Mouse (Mus musculus): ENCODE results near the gene Oas1c.

DNA sequence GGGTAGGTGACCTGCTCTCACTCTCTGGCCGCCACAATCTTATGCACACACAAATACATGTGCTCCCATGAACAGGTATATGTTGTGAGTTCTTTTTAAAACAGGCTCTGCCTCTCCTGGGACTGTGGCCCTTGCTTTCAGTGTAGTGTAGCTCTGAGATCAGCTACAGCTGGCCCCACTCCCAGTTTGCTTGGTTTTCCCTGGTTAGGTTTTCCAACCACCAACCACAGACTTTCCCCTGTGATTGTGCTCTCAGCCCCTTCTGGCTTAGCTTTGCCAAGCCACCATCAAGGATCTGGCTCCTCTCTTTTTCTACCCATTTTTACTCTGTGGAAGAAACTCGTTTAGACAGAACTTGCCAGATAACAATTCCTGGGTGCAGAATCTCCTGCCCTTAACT, 8.7 kb downstream of the Oas1c start:
- no peak for TF ChIP-seq POLR2A (IDR thresholded peaks at IDR 0.05; ENCODE audit: low read depth, low read length)
- TF ChIP-seq CTCF (IDR thresholded peaks at IDR 0.05; ENCODE audit: extremely low read depth, insufficient read depth, insufficient read length, insufficient replicate concordance): no peak
